Mouse (Mus musculus) neural tube, postnatal 0 days (tissue): Measurements from ENCODE around the gene Gli2. TPM values are rescaled to one million over a fixed set of nuclear protein-coding genes. Genes with fewer than 3 reads are reported as not detected.

Experiments
- microRNA-seq: library from miRNA; unstranded; fragments of <30 nt; microRNA quantifications from one replicate; pipeline ENCODE4, GENCODE M21; 2016
- polyA plus RNA-seq: library from polyadenylated mRNA; unstranded; fragments of >200 nt; fragmentation: Nextera tagmentation; extraction: Ambion mirVana; gene quantifications from 2 replicates; pipeline ENCODE4 v1.2.1, GENCODE M21; 2015

Gli2 gene
- polyA plus RNA-seq: 1.1 and 1.3 TPM in 2 replicates

DNA sequence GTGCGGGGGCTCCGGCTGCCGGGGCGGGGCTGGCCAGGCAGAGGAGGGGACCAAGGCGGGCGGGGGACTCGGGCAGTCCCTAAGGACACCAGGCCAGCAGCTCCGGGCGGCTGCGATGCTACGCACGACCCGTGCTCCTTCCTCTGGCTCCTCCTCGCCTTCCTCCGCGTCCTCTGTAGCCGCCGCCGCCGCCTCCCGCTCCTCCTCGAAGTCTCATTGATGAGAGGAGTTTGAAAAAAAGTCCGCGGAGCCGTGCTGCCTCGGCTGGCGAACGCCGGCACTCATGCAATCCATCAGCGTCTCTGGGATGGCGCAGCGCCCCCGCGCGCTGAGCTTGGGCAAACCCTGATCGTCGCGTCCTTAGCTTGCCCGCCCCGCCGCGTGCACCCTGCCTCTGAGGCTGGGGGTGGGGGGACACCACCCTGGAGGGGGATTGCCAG, at the start of gene Gli2:
Gli2 (minus strand) TSS at position 218 of the 440 bp plus-strand sequence.

Small RNA genes within 50 kb of the gene (microRNA-seq; reads per million reads assigned to microRNA genes)
- gene Mir6346: not detected
